12 mouse cellular contexts compared by ENCODE assay signal in genomic region chr5:75450564-75450963, GRCm38 (mm10).
DNase-seq lines count a peak whose midpoint lies in the region; ATAC-seq lines count a peak whose summit lies in the region.
"Had no signal": no experiment of that assay in that cellular context is flagged by ENCODE, and none has a peak within 500 bp of the region (broad histone marks: within the 10 kb centered on the region; RNA-seq: fewer than 3 reads in every experiment).

No protein-coding gene starts in this region.

- no peak for DNase-seq in heart, postnatal 10 days
- no peak for DNase-seq in adrenal gland, adult 18-20 months (ENCODE audit: low spot score in 2 of 2)
- no peak for DNase-seq in spleen, postnatal 14 days (ENCODE audit: low spot score in 2 of 2)
- DNase-seq: adrenal gland, postnatal 36 days; heart, postnatal 36 days; lung, embryonic 14.5 days; spleen, adult 18-20 months had no signal

- peaks cover 10% of the 10 kb centered on the region for H3K4me1 ChIP-seq in heart, embryonic 13.5 days
- peaks cover 29% of the 10 kb centered on the region for H3K4me1 ChIP-seq in midbrain, embryonic 13.5 days (replicated peaks)
- no peaks in the 10 kb centered on the region; the same call in 1 of the 2 replicates for H3K4me1 ChIP-seq in midbrain, embryonic 16.5 days (ENCODE audit: control insufficient read depth, insufficient read depth, low read length)
- peaks cover 26% of the 10 kb centered on the region for H3K4me1 ChIP-seq in liver, embryonic 12.5 days

- H3K9me3 ChIP-seq in heart, embryonic 13.5 days = no peaks in the 10 kb centered on the region
- H3K9me3 ChIP-seq in midbrain, embryonic 13.5 days = no peaks in the 10 kb centered on the region
- H3K9me3 ChIP-seq in midbrain, embryonic 16.5 days (replicated peaks; ENCODE audit: control insufficient read depth, low read length, poor library complexity, severe bottlenecking) = no peaks in the 10 kb centered on the region
- H3K9me3 ChIP-seq in liver, embryonic 12.5 days (replicated peaks) = no peaks in the 10 kb centered on the region
- H3K9me3 ChIP-seq: megakaryocyte, embryonic 14.5 days had no signal

- WGBS in heart, embryonic 13.5 days = 43% methylated on average over 9 of the region's 9 CpGs
- 53% methylated on average over 9 of the region's 9 CpGs for WGBS in midbrain, embryonic 13.5 days
- 47% methylated on average over 9 of the region's 9 CpGs for WGBS in midbrain, embryonic 16.5 days
- WGBS in liver, embryonic 12.5 days (ENCODE audit: insufficient replicate concordance) = 24% methylated on average over 9 of the region's 9 CpGs

- H3K36me3 ChIP-seq in heart, embryonic 13.5 days = no peaks in the 10 kb centered on the region
- no peaks in the 10 kb centered on the region for H3K36me3 ChIP-seq in midbrain, embryonic 13.5 days
- H3K36me3 ChIP-seq in midbrain, embryonic 16.5 days (ENCODE audit: control insufficient read depth, insufficient read depth, low read length) = no peaks in the 10 kb centered on the region
- no peaks in the 10 kb centered on the region for H3K36me3 ChIP-seq in liver, embryonic 12.5 days

- no peak overlapping the region for H3K4me3 ChIP-seq in heart, embryonic 13.5 days
- no peak overlapping the region for H3K4me3 ChIP-seq in midbrain, embryonic 13.5 days (replicated peaks)
- H3K4me3 ChIP-seq in midbrain, embryonic 16.5 days (ENCODE audit: low read depth, low read length) = no peak overlapping the region
- H3K4me3 ChIP-seq in liver, embryonic 12.5 days = no peak overlapping the region
- H3K4me3 ChIP-seq: megakaryocyte, embryonic 14.5 days had no signal

- intact Hi-C loops in heart, postnatal 10 days (cut with DNase I) = no loop called here

- ATAC-seq in heart, embryonic 13.5 days (ENCODE audit: extremely low read depth, insufficient number of reproducible peaks, low FRiP score, low TSS enrichment) = no peak
- ATAC-seq in midbrain, embryonic 13.5 days = no peak
- ATAC-seq in midbrain, embryonic 16.5 days = no peak
- ATAC-seq in liver, embryonic 12.5 days = peak; percentile 83

- H3K27me3 ChIP-seq in heart, embryonic 13.5 days (replicated peaks) = peaks cover 25% of the 10 kb centered on the region
- no peaks in the 10 kb centered on the region for H3K27me3 ChIP-seq in midbrain, embryonic 13.5 days
- no peaks in the 10 kb centered on the region for H3K27me3 ChIP-seq in midbrain, embryonic 16.5 days (ENCODE audit: control insufficient read depth, insufficient read depth, low read depth, low read length)
- H3K27me3 ChIP-seq in liver, embryonic 12.5 days (replicated peaks) = no peaks in the 10 kb centered on the region; the same call in 1 of the 2 replicates

- no peak overlapping the region for H3K9ac ChIP-seq in heart, embryonic 13.5 days
- no peak overlapping the region for H3K9ac ChIP-seq in midbrain, embryonic 13.5 days (replicated peaks)
- H3K9ac ChIP-seq in midbrain, embryonic 16.5 days (ENCODE audit: low read depth, low read length) = no peak overlapping the region
- no peak overlapping the region for H3K9ac ChIP-seq in liver, embryonic 12.5 days
- H3K9ac ChIP-seq: lung, embryonic 14.5 days had no signal

- H3K27ac ChIP-seq in heart, embryonic 13.5 days (replicated peaks) = no peak overlapping the region
- H3K27ac ChIP-seq in midbrain, embryonic 13.5 days = no peak overlapping the region
- H3K27ac ChIP-seq in midbrain, embryonic 16.5 days (ENCODE audit: low read length) = no peak overlapping the region
- peak overlapping the region; percentile 45; the same call in 1 of the 2 replicates for H3K27ac ChIP-seq in liver, embryonic 12.5 days

- peak overlapping the region; percentile 36 for H3K4me2 ChIP-seq in heart, embryonic 13.5 days
- H3K4me2 ChIP-seq in midbrain, embryonic 13.5 days (replicated peaks) = 0 out of 2 replicates have a peak overlapping the region, but pooled peaks have one; percentile 19
- no peak overlapping the region for H3K4me2 ChIP-seq in midbrain, embryonic 16.5 days (ENCODE audit: low read length)
- peak overlapping the region; percentile 58 for H3K4me2 ChIP-seq in liver, embryonic 12.5 days
- H3K4me2 ChIP-seq: lung, embryonic 14.5 days had no signal
